In the genomic region with DNA sequence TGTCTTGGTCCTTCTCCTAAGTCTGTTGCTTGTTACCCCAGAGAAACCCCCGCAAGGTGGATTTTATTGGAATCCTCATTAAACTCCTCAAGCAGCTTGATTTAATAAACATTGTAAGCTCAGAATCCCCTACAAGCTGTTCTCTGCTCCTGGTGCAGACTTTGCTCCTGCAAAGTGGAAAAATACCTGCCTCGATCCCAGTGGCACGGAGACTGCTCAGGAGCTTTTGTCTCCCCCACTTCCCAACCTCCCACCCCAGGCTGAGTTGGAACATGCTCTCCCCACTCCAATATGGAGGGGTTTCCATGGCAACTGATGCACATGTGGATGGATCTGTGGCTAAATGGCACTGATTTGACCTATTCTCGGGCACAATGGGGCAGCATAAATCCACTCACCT, we compare ENCODE assay signal across 13 mouse cellular contexts.
"Had no signal": no experiment of that assay in that cellular context is flagged by ENCODE, and none has a peak within 500 bp of the region (broad histone marks: within the 10 kb centered on the region; RNA-seq: fewer than 3 reads in every experiment).

No protein-coding gene starts in this region.

- ATAC-seq: liver, embryonic 12.5 days had no signal

- H3K9ac ChIP-seq: limb, embryonic 15.5 days; liver, embryonic 12.5 days; lung, embryonic 14.5 days; stomach, embryonic 15.5 days had no signal

- H3K4me1 ChIP-seq: limb, embryonic 15.5 days; liver, embryonic 12.5 days; megakaryocyte, embryonic 14.5 days; stomach, embryonic 15.5 days had no signal

- H3K4me3 ChIP-seq: left cerebral cortex, adult 2 months; limb, embryonic 15.5 days; liver, embryonic 12.5 days; megakaryocyte, embryonic 14.5 days; stomach, embryonic 15.5 days had no signal

- H3K9me3 ChIP-seq: limb, embryonic 15.5 days; liver, embryonic 12.5 days; megakaryocyte, embryonic 14.5 days; stomach, embryonic 15.5 days had no signal

- DNase-seq: kidney, adult 8-10 months; kidney, postnatal 25 days; lung, embryonic 14.5 days; lung, postnatal 10 days; right cerebral cortex, postnatal 14 days; thymus, adult 2 months; thymus, postnatal 25 days had no signal

- H3K36me3 ChIP-seq: limb, embryonic 15.5 days; liver, embryonic 12.5 days; stomach, embryonic 15.5 days had no signal

- H3K27me3 ChIP-seq: limb, embryonic 15.5 days; liver, embryonic 12.5 days; megakaryocyte, embryonic 14.5 days; stomach, embryonic 15.5 days had no signal

- H3K4me2 ChIP-seq: limb, embryonic 15.5 days; liver, embryonic 12.5 days; lung, embryonic 14.5 days; stomach, embryonic 15.5 days had no signal

- H3K27ac ChIP-seq: left cerebral cortex, adult 2 months; limb, embryonic 15.5 days; liver, embryonic 12.5 days; macrophage; stomach, embryonic 15.5 days had no signal
